Mouse (Mus musculus): Measurements from ENCODE around the gene Gale.

DNA sequence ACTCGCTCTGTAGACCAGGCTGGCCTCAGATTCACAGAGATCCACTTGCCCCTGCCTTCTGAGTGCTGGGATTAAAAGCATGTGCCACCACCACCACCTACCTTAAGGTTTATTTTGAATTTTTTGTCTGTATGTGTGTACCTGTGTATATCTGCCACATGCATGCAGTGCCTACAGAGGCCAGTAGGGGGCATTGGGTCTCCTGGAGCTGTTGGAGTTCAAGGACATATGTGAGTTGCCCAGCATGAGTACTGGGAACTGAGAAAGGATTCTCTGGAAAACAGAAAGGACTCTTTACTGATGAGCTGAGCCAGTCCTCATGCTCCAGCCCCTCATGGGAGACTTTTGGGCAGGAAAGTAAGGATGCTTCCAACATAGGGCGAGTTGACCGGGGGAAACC lies 12.0 kb upstream of the Gale start:
- TF ChIP-seq CTCF (IDR thresholded peaks at IDR 0.05; ENCODE audit: low read depth): peak; percentile 57
- no peak for TF ChIP-seq EP300 (IDR thresholded peaks at IDR 0.05; ENCODE audit: low read depth)
